Mouse (Mus musculus) lung, embryonic 14.5 days (tissue): Measurements from ENCODE around the gene Gpr83. TPM values are rescaled to one million over a fixed set of nuclear protein-coding genes. Genes with fewer than 3 reads are reported as not detected.
A peak's percentile ranks its signal among the peaks of the same experiment; 100 is the strongest.

Experiments used
- ATAC-seq: fragments of 200-750 bp; cut with Nextera tagmentation; 2 replicates; pipeline ENCODE4 v1.8.0; 2017; ENCODE audit warnings: mild to moderate bottlenecking, moderate TSS enrichment, moderate library complexity; ENCODE audit not compliant: insufficient read depth
- DNase-seq: peaks from one replicate; pipeline ENCODE4 v3.0.0-alpha.2; 2015
- H3K27ac ChIP-seq: fragments of 300-500 bp; sonication (generic); 2 replicates; pipeline ENCODE4 v1.5.1; 2014; ENCODE audit warnings: low read depth, mild to moderate bottlenecking, moderate library complexity
- H3K27me3 ChIP-seq: fragments of 300-500 bp; sonication (generic); 2 replicates; pipeline ENCODE4 v1.6.1; 2014; ENCODE audit warnings: low read length, control low read depth; ENCODE audit not compliant: insufficient read depth
- H3K36me3 ChIP-seq: fragments of 300-500 bp; sonication (generic); 2 replicates; pipeline ENCODE4 v1.6.1; 2014; ENCODE audit warnings: control low read depth; ENCODE audit not compliant: insufficient read depth
- H3K4me1 ChIP-seq: fragments of 300-500 bp; sonication (generic); 2 replicates; pipeline ENCODE4 v1.6.1; 2014; ENCODE audit warnings: antibody characterized with exemption, control low read depth; ENCODE audit not compliant: insufficient read depth
- H3K4me2 ChIP-seq: fragments of 300-500 bp; sonication (generic); 2 replicates; pipeline ENCODE4 v1.6.1; 2014; ENCODE audit warnings: mild to moderate bottlenecking
- H3K4me3 ChIP-seq: fragments of 300-500 bp; sonication (generic); 2 replicates; pipeline ENCODE4 v1.5.1; 2014; ENCODE audit warnings: low read depth, low read length
- H3K9ac ChIP-seq: fragments of 300-500 bp; sonication (generic); 2 replicates; pipeline ENCODE4 v1.6.1; 2014
- H3K9me3 ChIP-seq: fragments of 300-500 bp; sonication (generic); 2 replicates; pipeline ENCODE4 v1.6.1; 2016; ENCODE audit warnings: low read depth, low read length, control low read depth
- CTCF ChIP-seq: IDR thresholded peaks from 2 replicates; pipeline ENCODE4 v1.5.1; 2016; ENCODE audit warnings: antibody characterized with exemption, low read depth
- WGBS: fragments of 180-500 bp; shearing (Covaris S2); extraction: QIAGEN DNeasy Blood & Tissue Kit; methylation state at CpG from one replicate; pipeline ENCODE4 v1.1.7; 2014; 5-methylcytosine and 5-hydroxymethylcytosine counted together
- polyA plus RNA-seq: library from polyadenylated mRNA; unstranded; fragments of >200 nt; fragmentation: Nextera tagmentation; extraction: Ambion mirVana; gene quantifications from 2 replicates; pipeline ENCODE4 v1.2.1, GENCODE M21; 2014

Gene Gpr83
- polyA plus RNA-seq, 1 experiment from 2014 or later: 0.13 TPM

DNA sequence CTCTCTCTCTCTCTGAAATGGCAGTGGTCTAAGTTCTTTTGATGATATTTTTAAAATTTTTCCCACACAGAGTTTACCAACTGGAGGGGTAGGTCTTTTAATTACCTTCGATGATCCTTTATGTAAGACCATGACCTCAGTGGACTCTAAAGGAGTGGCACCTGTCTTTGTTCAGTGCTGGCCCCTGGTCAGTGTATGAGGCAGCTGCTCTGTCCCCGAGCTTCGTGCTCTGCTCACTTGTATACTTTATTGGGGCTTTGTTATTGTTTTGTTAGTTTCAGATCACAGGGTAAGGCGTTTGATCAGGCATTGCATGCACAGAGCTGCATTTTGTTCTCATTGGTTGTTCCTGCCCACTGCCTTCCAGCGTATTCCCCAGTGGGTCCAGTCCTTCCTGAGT, 20.0 kb upstream of the Gpr83 start:
- Histone ChIP-seq H3K9me3 (no peaks in the 10 kb centered on the region), H3K27ac (no peak overlapping the region), H3K4me3 (no peak overlapping the region), H3K27me3 (no peaks in the 10 kb centered on the region), H3K36me3 (peaks cover 12% of the 10 kb centered on the region), H3K4me2 (no peak overlapping the region), H3K9ac (no peak overlapping the region), H3K4me1 (no peaks in the 10 kb centered on the region)
- DNase-seq (no peak), ATAC-seq (no peak)
- WGBS: 74% methylated on average over 5 of the region's 5 CpGs
- TF ChIP-seq CTCF: no peak

DNA sequence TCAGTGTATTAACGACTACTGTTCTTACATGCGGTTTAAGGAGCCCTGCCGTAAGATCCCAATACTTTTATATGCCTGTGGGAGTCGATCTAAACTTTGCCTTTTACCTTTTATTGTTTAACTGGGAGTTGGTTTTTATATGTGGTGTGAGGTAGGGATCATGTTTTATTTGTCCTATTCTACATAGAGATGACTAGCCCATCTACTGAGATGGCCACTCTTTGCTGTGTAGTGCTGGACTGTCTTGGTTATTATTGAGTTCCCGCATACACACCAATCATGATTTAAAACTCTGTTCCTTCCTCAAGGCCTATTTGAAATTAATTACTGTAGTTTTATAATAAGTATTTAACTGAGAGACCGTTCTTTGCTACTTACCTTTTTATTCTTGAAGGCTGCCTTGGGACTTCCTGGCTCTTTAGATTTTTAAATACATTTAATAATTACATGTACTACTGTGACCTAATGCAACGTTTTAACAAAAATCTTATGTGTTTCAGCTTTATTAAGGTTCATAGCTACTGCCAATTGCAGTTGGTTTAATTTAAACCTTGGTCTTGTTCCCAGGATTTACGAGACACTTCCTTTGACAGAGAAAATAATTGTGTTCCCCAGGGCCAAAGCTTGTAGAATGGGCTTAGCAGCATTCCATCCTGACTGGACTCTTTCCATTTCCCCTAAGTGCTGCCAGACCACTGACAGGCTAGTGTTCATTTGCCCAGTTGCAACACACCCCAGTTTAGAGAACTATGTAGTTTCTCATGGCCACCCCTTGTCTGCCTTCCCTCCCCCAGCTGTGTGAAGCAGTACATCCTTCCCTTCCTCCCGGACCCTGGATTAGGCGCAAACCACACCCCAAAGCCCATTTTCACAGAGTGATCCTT, 17.9 kb upstream of the Gpr83 start:
- H3K27me3 ChIP-seq: no peaks in the 10 kb centered on the region
- no peak overlapping the region for H3K4me2 ChIP-seq
- H3K4me3 ChIP-seq: no peak overlapping the region
- H3K36me3 ChIP-seq: no peaks in the 10 kb centered on the region
- H3K27ac ChIP-seq: no peak overlapping the region
- ATAC-seq (peak; percentile 89), DNase-seq (peak; percentile 78)
- H3K9ac ChIP-seq: no peak overlapping the region
- WGBS: 80% methylated on average over 10 of the region's 10 CpGs
- H3K9me3 ChIP-seq: no peaks in the 10 kb centered on the region
- H3K4me1 ChIP-seq: no peaks in the 10 kb centered on the region
- no peak for TF ChIP-seq CTCF

DNA sequence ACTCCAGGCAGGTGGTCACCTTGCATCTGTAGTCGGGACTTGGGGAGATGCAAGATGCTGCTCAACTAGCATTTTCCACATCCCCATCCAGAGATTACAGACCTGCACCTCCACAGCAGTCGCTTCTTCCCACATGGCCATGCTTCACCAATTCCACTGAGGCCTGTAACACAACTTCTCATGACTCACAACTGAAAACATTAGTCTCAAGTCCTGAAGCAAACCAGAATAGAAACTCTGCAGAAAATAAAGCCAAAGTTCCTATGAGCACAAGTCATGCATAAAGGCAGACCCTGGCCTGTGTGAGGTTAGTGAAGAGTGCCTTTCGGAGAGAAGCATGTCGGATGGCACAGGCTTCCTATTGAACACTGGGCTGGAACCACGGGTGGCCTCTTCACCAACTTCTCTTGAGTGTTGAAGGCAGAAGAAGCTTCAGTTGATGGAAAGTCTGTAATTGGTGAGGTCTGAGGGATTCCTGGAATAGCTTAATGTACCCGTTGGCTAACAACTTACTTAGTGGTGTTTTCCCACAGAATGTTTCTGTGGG, 16.6 kb upstream of the Gpr83 start:
- no peak for ATAC-seq
- H3K4me2 ChIP-seq: no peak overlapping the region
- TF ChIP-seq CTCF: no peak
- no peak for DNase-seq
- no peaks in the 10 kb centered on the region for H3K27me3 ChIP-seq
- no peak overlapping the region for H3K27ac ChIP-seq
- H3K36me3 ChIP-seq: no peaks in the 10 kb centered on the region
- H3K9me3 ChIP-seq: no peaks in the 10 kb centered on the region
- H3K4me1 ChIP-seq: no peaks in the 10 kb centered on the region
- H3K9ac ChIP-seq: no peak overlapping the region
- WGBS: 88% methylated on average over 6 of the region's 6 CpGs
- no peak overlapping the region for H3K4me3 ChIP-seq

DNA sequence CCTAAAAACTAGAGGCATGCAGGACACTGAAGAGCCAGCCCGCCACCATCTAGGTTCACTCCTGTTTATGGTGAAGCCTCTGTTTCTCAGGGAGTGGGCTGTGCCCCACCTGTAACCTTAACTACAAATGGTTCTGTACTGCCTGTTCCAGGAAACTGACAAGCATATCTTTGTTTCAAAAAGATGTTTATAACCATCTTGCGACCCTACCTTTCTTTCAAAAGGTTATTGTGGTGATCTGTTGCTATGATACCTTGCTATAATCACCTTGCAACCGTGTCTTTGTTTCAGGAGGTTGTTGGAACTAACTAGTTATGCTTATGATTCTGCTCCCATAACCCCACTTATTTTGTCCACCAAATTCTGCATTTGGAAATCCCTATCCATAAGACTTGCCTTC, 16.1 kb upstream of the Gpr83 start:
- Histone ChIP-seq H3K9me3 (no peaks in the 10 kb centered on the region), H3K36me3 (no peaks in the 10 kb centered on the region), H3K4me3 (no peak overlapping the region), H3K27ac (no peak overlapping the region), H3K4me1 (no peaks in the 10 kb centered on the region), H3K27me3 (no peaks in the 10 kb centered on the region), H3K4me2 (no peak overlapping the region), H3K9ac (no peak overlapping the region)
- ATAC-seq: no peak
- 89% methylated on average over 3 of the region's 3 CpGs for WGBS
- TF ChIP-seq CTCF: no peak
- no peak for DNase-seq

DNA sequence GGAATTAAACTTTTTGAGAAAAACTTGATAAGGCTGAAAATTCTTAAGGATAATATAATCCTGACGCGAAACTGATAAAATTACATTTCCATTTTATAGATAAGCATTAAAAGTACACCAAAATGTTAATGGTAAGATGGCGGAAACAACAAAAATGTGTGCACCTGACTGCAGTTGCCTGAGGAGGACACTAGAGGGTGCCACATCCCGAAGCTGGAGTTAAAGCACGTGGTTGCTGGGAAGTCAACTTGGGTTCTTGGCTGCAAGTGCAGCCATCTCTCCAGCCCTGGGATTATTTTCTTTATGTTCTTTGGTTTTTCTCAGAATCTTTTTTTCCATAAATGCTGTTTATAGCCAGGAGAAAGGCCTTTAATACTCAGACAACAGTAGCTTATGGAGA, 13.6 kb upstream of the Gpr83 start:
- 43% methylated on average over 5 of the region's 5 CpGs for WGBS

DNA sequence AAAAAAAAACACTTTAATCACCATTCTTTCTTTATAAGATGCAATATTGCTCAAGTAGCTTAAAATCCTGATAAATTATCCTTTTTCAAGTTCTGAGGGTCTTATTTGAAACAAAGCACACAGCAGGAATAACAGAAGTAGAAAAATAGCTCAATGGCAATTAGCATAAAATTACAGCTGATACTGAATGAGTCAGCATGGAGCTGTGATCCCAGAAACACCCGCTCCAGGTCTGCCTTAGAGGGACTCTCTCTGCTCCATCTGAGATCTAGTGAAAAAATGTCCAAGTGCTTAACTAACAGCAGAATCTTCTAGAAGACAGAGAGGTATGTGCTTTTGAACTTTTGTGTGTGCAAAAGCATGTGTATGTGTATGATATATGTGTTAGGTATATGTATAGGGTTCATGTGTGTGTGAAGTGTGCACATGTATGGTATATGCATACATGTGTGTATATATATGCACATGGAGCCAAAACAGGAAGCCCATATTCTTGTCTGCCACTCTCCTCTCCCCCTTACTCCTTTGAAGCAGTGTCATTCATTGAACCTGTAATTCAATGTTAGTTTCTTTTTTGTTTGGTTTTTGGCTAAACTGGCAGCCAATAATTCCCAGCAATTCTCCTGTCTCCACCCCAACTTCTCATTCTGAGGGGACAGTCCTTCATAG, 11.6 kb upstream of the Gpr83 start:
- H3K4me1 ChIP-seq: no peaks in the 10 kb centered on the region
- WGBS: 71% methylated on average over 1 of the region's 1 CpGs
- no peak for ATAC-seq
- DNase-seq: no peak
- H3K36me3 ChIP-seq: no peaks in the 10 kb centered on the region
- H3K27me3 ChIP-seq: no peaks in the 10 kb centered on the region
- H3K9ac ChIP-seq: no peak overlapping the region
- H3K4me2 ChIP-seq: no peak overlapping the region
- no peak for TF ChIP-seq CTCF
- no peak overlapping the region for H3K4me3 ChIP-seq
- no peak overlapping the region for H3K27ac ChIP-seq
- no peaks in the 10 kb centered on the region for H3K9me3 ChIP-seq

More for the DNA sequence above, 13.6 kb upstream of the Gpr83 start:
- H3K27ac ChIP-seq: no peak overlapping the region
- H3K4me3 ChIP-seq: no peak overlapping the region
- no peaks in the 10 kb centered on the region for H3K27me3 ChIP-seq
- peak; percentile 67 for TF ChIP-seq CTCF
- no peaks in the 10 kb centered on the region for H3K36me3 ChIP-seq
- DNase-seq: peak; percentile 61
- no peak for ATAC-seq
- no peak overlapping the region for H3K4me2 ChIP-seq
- no peak overlapping the region for H3K9ac ChIP-seq
- no peaks in the 10 kb centered on the region for H3K4me1 ChIP-seq
- no peaks in the 10 kb centered on the region for H3K9me3 ChIP-seq

DNA sequence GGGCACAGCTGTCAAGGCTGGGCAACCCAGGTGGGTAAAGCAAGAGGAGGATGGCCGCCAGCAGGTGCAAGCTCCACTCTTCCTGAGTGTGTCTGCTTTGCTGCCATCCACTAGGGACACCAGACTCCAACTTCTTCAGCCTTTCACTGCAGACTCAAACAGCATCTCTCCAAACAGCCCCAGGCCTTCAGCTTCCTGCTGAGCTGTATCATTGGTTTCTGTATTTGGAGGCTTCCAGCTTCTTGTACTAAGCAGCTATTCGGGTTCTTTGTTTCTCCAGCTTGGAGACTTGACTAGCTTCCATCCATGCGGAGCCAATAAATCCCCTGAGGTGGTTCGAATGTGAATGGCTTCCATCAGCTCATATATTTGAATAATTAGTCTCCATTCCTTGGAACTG, 5.4 kb upstream of the Gpr83 start:
- no peaks in the 10 kb centered on the region for H3K9me3 ChIP-seq
- peaks cover 21% of the 10 kb centered on the region for H3K27me3 ChIP-seq
- 83% methylated on average over 4 of the region's 4 CpGs for WGBS
- H3K9ac ChIP-seq: no peak overlapping the region
- H3K4me2 ChIP-seq: no peak overlapping the region
- H3K36me3 ChIP-seq: no peaks in the 10 kb centered on the region
- TF ChIP-seq CTCF: no peak
- H3K4me3 ChIP-seq: no peak overlapping the region
- no peak for DNase-seq
- no peak for ATAC-seq
- no peak overlapping the region for H3K27ac ChIP-seq
- H3K4me1 ChIP-seq: no peaks in the 10 kb centered on the region
